Mouse (Mus musculus): ENCODE results near the gene Mtmr11. TPM values are rescaled to one million over a fixed set of nuclear protein-coding genes. Genes with fewer than 3 reads are reported as not detected.

Gene Mtmr11
- total and polyA plus RNA-seq, 3 experiments: 2.7 TPM; not detected in 2

DNA sequence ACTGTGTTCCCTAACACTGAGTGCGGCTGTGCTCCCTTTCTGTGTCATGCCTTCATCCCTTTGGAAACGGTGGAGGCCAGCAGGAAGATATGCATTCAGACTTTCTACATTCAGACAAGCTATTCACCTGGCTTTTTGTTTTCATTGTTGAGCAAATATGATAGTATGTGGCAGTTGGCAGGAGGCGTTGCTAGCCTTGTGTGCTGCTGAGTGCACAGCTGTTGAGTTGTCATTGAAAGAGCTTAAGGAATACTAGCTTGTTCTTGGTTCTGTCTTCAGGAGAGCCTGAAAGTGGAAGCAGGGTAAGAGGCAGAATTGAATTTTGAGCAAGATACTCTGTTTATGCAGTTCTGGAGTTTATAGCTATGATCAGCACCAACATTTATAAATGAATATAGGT is 29.3 kb upstream of the Mtmr11 start:
- TF ChIP-seq TAL1 (conservative IDR thresholded peaks at IDR 0.05; ENCODE audit: low read depth, low read length): no peak
- TF ChIP-seq GATA1 (IDR thresholded peaks at IDR 0.05; ENCODE audit: borderline replicate concordance, low read length): no peak
- Histone ChIP-seq H3K4me1 (ENCODE audit: insufficient read depth, low read depth, low read length) (peaks cover 7% of the 10 kb centered on the region), H3K27me3 (ENCODE audit: insufficient read depth, low read length) (no peaks in the 10 kb centered on the region), H3K4me3 (ENCODE audit: low read depth, low read length) (no peak overlapping the region), H3K9me3 (replicated peaks) (no peaks in the 10 kb centered on the region), H3K36me3 (replicated peaks) (peaks cover 55% of the 10 kb centered on the region)
- ATAC-seq (ENCODE audit: extremely low read depth, insufficient number of reproducible peaks, low FRiP score, poor library complexity, severe bottlenecking): no peak
- DNase-seq (ENCODE audit: low spot score): no peak

DNA sequence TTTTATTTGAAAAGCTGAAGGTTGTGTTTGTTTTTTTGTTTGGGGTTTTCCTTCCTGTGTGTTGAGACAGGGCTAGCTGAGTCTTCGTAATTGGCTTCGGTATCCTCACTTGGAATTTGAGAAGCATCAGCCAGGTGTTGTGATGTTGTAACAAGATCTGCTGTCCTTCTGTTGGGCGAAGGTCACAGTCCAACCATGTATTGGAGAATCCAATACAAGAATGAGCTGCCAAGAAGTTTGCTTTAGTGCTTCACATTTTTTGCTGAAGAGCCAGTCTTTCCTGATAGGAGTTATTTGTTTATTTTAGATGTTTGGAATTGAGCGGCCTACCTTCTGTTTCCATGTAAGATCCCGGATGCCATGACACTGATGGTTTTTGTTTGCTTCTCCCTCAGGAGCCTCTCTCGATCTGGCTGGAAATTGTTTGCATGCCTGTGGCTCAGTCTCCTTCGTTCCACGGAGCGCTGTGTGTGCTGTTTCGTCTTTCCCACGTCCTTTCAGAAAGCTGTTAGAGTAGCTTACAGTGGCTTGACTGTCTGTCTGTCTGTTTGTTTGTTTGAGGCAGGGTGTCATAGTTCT is 28.4 kb upstream of the Mtmr11 start:
- H3K27me3 ChIP-seq (ENCODE audit: insufficient read depth, low read length): no peaks in the 10 kb centered on the region
- no peak for DNase-seq (ENCODE audit: low spot score)
- H3K9me3 ChIP-seq (replicated peaks): no peaks in the 10 kb centered on the region
- peaks cover 58% of the 10 kb centered on the region for H3K36me3 ChIP-seq (replicated peaks)
- TF ChIP-seq GATA1 (IDR thresholded peaks at IDR 0.05; ENCODE audit: borderline replicate concordance, low read length) (no peak), GATA2 (IDR thresholded peaks at IDR 0.05; ENCODE audit: borderline replicate concordance, low read depth, low read length) (no peak), CTCF (IDR thresholded peaks at IDR 0.05; ENCODE audit: low read depth, low read length) (no peak), POLR2AphosphoS5 (IDR thresholded peaks at IDR 0.05; ENCODE audit: insufficient replicate concordance, low read depth, low read length) (no peak), TAL1 (conservative IDR thresholded peaks at IDR 0.05; ENCODE audit: low read depth, low read length) (no peak)
- H3K4me1 ChIP-seq (ENCODE audit: insufficient read depth, low read depth, low read length): peaks cover 7% of the 10 kb centered on the region
- no peak for ATAC-seq (ENCODE audit: extremely low read depth, insufficient number of reproducible peaks, low FRiP score, poor library complexity, severe bottlenecking)
- no peak overlapping the region for H3K4me3 ChIP-seq (ENCODE audit: low read depth, low read length)

DNA sequence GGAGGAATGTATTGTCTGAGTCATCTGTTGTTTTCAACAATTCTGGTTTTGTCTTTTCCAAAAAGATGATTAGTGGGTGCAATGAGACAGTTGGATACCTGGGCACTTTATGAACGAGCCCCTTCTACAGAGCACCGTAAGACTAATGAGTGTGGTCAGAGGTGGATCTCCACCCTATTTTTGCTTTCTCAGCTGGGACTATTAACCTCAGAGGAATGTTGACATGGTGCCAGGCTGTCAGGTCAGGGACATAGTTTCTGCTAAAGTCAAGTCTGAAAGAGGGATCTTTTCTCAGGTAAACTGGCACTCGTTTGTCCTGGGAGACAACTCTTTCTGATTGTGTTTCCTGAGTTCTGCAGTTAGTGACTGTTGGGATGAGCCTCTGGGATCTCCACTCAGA is 26.8 kb upstream of the Mtmr11 start:
- ATAC-seq (ENCODE audit: extremely low read depth, insufficient number of reproducible peaks, low FRiP score, poor library complexity, severe bottlenecking): no peak
- no peaks in the 10 kb centered on the region for H3K27me3 ChIP-seq (ENCODE audit: insufficient read depth, low read length)
- H3K4me3 ChIP-seq (ENCODE audit: low read depth, low read length): no peak overlapping the region

DNA sequence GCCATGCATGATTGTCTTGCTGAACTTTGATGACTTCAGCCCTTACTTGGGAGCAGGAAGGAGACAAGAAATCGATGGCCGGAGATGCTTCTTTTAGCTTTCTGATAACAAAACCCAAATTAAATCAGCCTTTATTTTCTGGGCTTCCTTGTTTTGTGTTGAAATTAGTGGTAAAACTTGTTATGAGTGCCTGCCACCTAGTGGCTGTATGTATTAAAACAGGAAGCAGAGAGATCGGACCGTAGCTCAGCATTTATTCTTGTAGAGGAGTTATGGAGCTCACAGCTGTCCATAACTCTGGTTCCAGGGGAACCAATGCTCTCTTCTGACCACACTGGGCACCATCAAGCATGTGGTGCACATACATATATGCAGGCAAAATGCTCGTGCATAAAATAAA is 13.9 kb upstream of the Mtmr11 start:
- DNase-seq (ENCODE audit: low spot score) (peak; percentile 53), ATAC-seq (ENCODE audit: extremely low read depth, insufficient number of reproducible peaks, low FRiP score, poor library complexity, severe bottlenecking) (no peak)
- Histone ChIP-seq H3K4me3 (ENCODE audit: low read depth, low read length) (no peak overlapping the region), H3K9me3 (replicated peaks) (no peaks in the 10 kb centered on the region), H3K36me3 (replicated peaks) (peaks cover 84% of the 10 kb centered on the region), H3K4me1 (ENCODE audit: insufficient read depth, low read depth, low read length) (peaks cover 7% of the 10 kb centered on the region), H3K27me3 (ENCODE audit: insufficient read depth, low read length) (no peaks in the 10 kb centered on the region)
- TF ChIP-seq CTCF (IDR thresholded peaks at IDR 0.05; ENCODE audit: low read depth, low read length) (peak; percentile 28; the same call in 1 of the 2 replicates), GATA1 (IDR thresholded peaks at IDR 0.05; ENCODE audit: borderline replicate concordance, low read length) (no peak)

More for the DNA sequence above, 26.8 kb upstream of the Mtmr11 start:
- DNase-seq (ENCODE audit: low spot score): no peak
- H3K36me3 ChIP-seq (replicated peaks): peaks cover 60% of the 10 kb centered on the region
- H3K9me3 ChIP-seq (replicated peaks): no peaks in the 10 kb centered on the region
- H3K4me1 ChIP-seq (ENCODE audit: insufficient read depth, low read depth, low read length): no peaks in the 10 kb centered on the region
- no peak for TF ChIP-seq POLR2AphosphoS5 (IDR thresholded peaks at IDR 0.05; ENCODE audit: insufficient replicate concordance, low read depth, low read length)

DNA sequence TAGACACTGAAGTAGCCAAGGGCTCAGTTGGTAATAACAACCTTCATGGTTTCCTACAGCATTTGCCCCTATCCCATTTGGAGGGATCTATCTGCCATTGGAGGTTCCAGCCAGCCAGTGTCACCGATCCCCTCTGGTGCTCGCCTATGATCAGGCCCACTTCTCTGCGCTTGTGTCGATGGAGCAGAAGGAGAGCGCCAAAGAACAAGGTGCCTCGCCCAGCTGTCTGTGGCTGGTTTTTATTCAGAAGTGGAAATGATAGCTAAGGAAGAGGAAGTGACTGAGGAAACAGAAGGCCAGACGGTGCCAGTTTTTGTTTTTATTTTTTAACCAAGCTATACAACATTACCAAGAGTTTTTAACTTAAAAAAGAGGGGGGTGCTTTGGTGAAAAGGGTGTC is 10.0 kb upstream of the Mtmr11 start:
- ATAC-seq (ENCODE audit: extremely low read depth, insufficient number of reproducible peaks, low FRiP score, poor library complexity, severe bottlenecking) (no peak), DNase-seq (ENCODE audit: low spot score) (no peak)
- Histone ChIP-seq H3K4me3 (ENCODE audit: low read depth, low read length) (no peak overlapping the region), H3K36me3 (replicated peaks) (peaks cover 85% of the 10 kb centered on the region), H3K4me1 (ENCODE audit: insufficient read depth, low read depth, low read length) (peaks cover 7% of the 10 kb centered on the region), H3K27me3 (ENCODE audit: insufficient read depth, low read length) (no peaks in the 10 kb centered on the region), H3K9me3 (replicated peaks) (no peaks in the 10 kb centered on the region)
- TF ChIP-seq POLR2AphosphoS5 (IDR thresholded peaks at IDR 0.05; ENCODE audit: insufficient replicate concordance, low read depth, low read length) (no peak), GATA1 (IDR thresholded peaks at IDR 0.05; ENCODE audit: borderline replicate concordance, low read length) (no peak), CTCF (IDR thresholded peaks at IDR 0.05; ENCODE audit: low read depth, low read length) (no peak), TAL1 (conservative IDR thresholded peaks at IDR 0.05; ENCODE audit: low read depth, low read length) (no peak), GATA2 (IDR thresholded peaks at IDR 0.05; ENCODE audit: borderline replicate concordance, low read depth, low read length) (no peak)

DNA sequence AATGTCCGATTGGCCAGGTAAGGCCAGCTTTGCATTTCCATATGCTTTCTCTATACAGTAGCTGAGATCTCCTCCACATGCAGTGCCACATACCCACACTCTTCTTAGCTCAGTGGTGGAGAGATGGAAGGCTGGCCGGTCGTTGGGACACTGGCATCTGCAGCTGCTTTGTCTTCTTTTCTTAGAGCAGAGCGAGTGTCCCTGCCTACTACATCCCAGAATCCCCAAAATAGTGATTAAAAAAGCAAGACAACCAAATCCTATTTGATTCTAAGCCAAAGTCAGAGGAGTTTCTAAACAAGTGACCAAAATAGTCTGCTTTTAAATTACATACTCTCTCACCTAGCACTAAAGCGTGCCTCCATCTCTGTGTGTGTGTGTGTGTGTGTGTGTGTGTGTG is 9.2 kb upstream of the Mtmr11 start:
- Histone ChIP-seq H3K4me3 (ENCODE audit: low read depth, low read length) (no peak overlapping the region), H3K27me3 (ENCODE audit: insufficient read depth, low read length) (no peaks in the 10 kb centered on the region), H3K36me3 (replicated peaks) (peaks cover 80% of the 10 kb centered on the region), H3K4me1 (ENCODE audit: insufficient read depth, low read depth, low read length) (peaks cover 7% of the 10 kb centered on the region), H3K9me3 (replicated peaks) (no peaks in the 10 kb centered on the region)
- ATAC-seq (ENCODE audit: extremely low read depth, insufficient number of reproducible peaks, low FRiP score, poor library complexity, severe bottlenecking) (no peak), DNase-seq (ENCODE audit: low spot score) (no peak)
- TF ChIP-seq TAL1 (conservative IDR thresholded peaks at IDR 0.05; ENCODE audit: low read depth, low read length) (no peak), CTCF (IDR thresholded peaks at IDR 0.05; ENCODE audit: low read depth, low read length) (no peak), GATA2 (IDR thresholded peaks at IDR 0.05; ENCODE audit: borderline replicate concordance, low read depth, low read length) (no peak), POLR2AphosphoS5 (IDR thresholded peaks at IDR 0.05; ENCODE audit: insufficient replicate concordance, low read depth, low read length) (no peak), GATA1 (IDR thresholded peaks at IDR 0.05; ENCODE audit: borderline replicate concordance, low read length) (no peak)

DNA sequence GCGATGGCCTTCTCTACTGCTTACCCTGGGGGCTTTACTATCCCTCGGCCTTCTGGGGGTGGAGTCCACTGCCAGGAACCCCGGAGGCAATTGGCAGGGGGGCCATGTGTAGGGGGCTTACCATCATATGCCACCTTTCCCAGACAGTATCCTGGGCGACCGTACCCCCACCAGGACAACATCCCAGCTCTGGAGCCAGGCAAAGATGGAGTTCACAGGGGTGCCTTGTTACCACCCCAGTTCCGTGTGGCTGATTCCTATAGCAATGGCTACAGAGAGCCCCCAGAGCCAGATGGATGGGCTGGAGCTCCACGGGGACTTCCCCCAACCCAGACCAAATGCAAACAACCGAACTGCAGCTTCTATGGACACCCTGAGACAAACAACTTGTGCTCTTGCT is 6.3 kb upstream of the Mtmr11 start:
- Histone ChIP-seq H3K9me3 (replicated peaks) (no peaks in the 10 kb centered on the region), H3K4me1 (ENCODE audit: insufficient read depth, low read depth, low read length) (peaks cover 9% of the 10 kb centered on the region), H3K4me3 (ENCODE audit: low read depth, low read length) (no peak overlapping the region), H3K36me3 (replicated peaks) (peaks cover 58% of the 10 kb centered on the region), H3K27me3 (ENCODE audit: insufficient read depth, low read length) (peaks cover 9% of the 10 kb centered on the region)
- no peak for ATAC-seq (ENCODE audit: extremely low read depth, insufficient number of reproducible peaks, low FRiP score, poor library complexity, severe bottlenecking)
- no peak for DNase-seq (ENCODE audit: low spot score)
- no peak for TF ChIP-seq GATA1 (IDR thresholded peaks at IDR 0.05; ENCODE audit: borderline replicate concordance, low read length)
- TF ChIP-seq POLR2AphosphoS5 (IDR thresholded peaks at IDR 0.05; ENCODE audit: insufficient replicate concordance, low read depth, low read length): no peak
- TF ChIP-seq TAL1 (conservative IDR thresholded peaks at IDR 0.05; ENCODE audit: low read depth, low read length): no peak
